Mouse (Mus musculus) embryonic facial prominence, embryonic 14.5 days (tissue): ENCODE results near the gene Nr5a2. TPM values are rescaled to one million over a fixed set of nuclear protein-coding genes. Genes with fewer than 3 reads are reported as not detected.

Experiments
- ATAC-seq: fragments of 200-750 bp; cut with Nextera tagmentation; 2 replicates; pipeline ENCODE4 v1.8.0; 2017; ENCODE audit warnings: low read depth, moderate number of reproducible peaks, moderate TSS enrichment
- DNase-seq: peaks from one replicate; pipeline ENCODE4 v3.0.0-alpha.2; 2015; ENCODE audit warnings: low spot score
- H3K27ac ChIP-seq: fragments of 300-500 bp; sonication (generic); replicated peaks from 2 replicates; pipeline ENCODE4 v1.5.1; 2014; ENCODE audit warnings: low read depth, mild to moderate bottlenecking, low read length, moderate library complexity
- H3K27me3 ChIP-seq: fragments of 300-500 bp; sonication (generic); replicated peaks from 2 replicates; pipeline ENCODE4 v1.6.1; 2014; ENCODE audit warnings: low read length; ENCODE audit not compliant: control insufficient read depth, insufficient read depth
- H3K36me3 ChIP-seq: fragments of 300-500 bp; sonication (generic); 2 replicates; pipeline ENCODE4 v1.6.1; 2014; ENCODE audit warnings: low read length, mixed read lengths; ENCODE audit not compliant: control insufficient read depth, insufficient read depth
- H3K4me1 ChIP-seq: fragments of 300-500 bp; sonication (generic); 2 replicates; pipeline ENCODE4 v1.6.1; 2014; ENCODE audit warnings: antibody characterized with exemption, low read length; ENCODE audit not compliant: control insufficient read depth, insufficient read depth
- H3K4me2 ChIP-seq: fragments of 300-500 bp; sonication (generic); 2 replicates; pipeline ENCODE4 v1.6.1; 2014; ENCODE audit warnings: low read depth, mild to moderate bottlenecking, low read length, moderate library complexity, mixed read lengths
- H3K4me3 ChIP-seq: fragments of 300-500 bp; sonication (generic); 2 replicates; pipeline ENCODE4 v1.5.1; 2014; ENCODE audit warnings: low read depth, mild to moderate bottlenecking, low read length
- H3K9ac ChIP-seq: fragments of 300-500 bp; sonication (generic); 2 replicates; pipeline ENCODE4 v1.6.1; 2014; ENCODE audit warnings: low read depth, mild to moderate bottlenecking, low read length, moderate library complexity, mixed read lengths
- H3K9me3 ChIP-seq: fragments of 300-500 bp; sonication (generic); 2 replicates; pipeline ENCODE4 v1.6.1; 2016; ENCODE audit warnings: low read length; ENCODE audit not compliant: control insufficient read depth
- WGBS: fragments of 180-500 bp; shearing (Covaris S2); extraction: QIAGEN DNeasy Blood & Tissue Kit; methylation state at CpG from one replicate; pipeline ENCODE4 v1.1.7; 2014; 5-methylcytosine and 5-hydroxymethylcytosine counted together
- polyA plus RNA-seq: library from polyadenylated mRNA; unstranded; fragments of >200 nt; fragmentation: Nextera tagmentation; extraction: Ambion mirVana; gene quantifications from 2 replicates; pipeline ENCODE4 v1.2.1, GENCODE M21; 2014

The Nr5a2 gene
- polyA plus RNA-seq, 1 experiment from 2014 or later: 1.3 TPM

DNA sequence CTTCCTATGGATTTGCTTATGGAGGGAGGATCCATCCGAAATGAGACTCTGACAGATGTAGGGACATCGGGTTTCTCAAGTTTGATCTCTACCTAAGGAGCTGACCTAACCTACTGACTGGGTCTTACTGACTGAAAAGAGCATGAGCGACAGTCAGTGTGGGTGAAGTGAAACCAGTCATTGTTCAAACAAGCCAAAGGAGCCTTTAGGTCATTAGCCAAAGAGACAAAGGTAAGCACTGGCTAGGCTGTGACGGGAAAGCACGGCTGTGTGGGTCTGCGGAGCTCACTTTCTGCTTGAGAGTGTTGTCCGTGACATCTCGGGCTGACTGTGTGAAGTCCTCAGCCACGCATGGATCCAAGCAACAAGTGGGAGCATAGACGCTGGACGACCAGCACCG lies 50.1 kb downstream of the Nr5a2 start:
- no peaks in the 10 kb centered on the region for H3K36me3 ChIP-seq
- ATAC-seq: no peak
- H3K9me3 ChIP-seq: no peaks in the 10 kb centered on the region
- DNase-seq: no peak
- H3K9ac ChIP-seq: no peak overlapping the region
- no peaks in the 10 kb centered on the region for H3K27me3 ChIP-seq
- H3K27ac ChIP-seq: no peak overlapping the region
- WGBS: 80% methylated on average over 12 of the region's 12 CpGs
- no peak overlapping the region for H3K4me2 ChIP-seq
- no peak overlapping the region for H3K4me3 ChIP-seq
- no peaks in the 10 kb centered on the region for H3K4me1 ChIP-seq

DNA sequence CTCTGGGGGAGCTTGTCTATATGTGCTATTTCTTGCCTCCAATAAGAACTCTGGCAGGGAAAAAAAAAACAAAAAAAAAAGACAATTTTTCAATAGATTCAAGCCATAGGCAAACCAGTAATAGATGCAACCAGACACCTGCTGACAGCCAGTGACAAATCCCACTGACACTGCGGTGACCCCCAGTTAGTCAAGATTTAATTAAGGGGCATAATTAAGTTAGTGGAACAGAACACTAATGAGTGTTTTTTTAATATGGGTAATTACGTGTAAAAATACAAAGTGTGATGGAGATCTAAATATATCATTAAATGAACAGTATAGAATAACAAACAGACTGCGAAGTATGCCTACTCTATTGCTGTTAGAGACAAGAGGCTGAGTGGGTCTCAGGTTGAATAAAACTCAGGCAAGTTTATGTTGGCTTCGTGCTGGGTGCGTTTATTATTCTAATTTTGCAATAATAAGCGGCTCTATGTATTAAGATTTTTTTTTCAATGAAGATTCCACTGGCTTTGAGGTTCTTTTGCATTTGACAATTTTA lies 50.7 kb downstream of the Nr5a2 start:
- WGBS: 77% methylated on average over 6 of the region's 6 CpGs

DNA sequence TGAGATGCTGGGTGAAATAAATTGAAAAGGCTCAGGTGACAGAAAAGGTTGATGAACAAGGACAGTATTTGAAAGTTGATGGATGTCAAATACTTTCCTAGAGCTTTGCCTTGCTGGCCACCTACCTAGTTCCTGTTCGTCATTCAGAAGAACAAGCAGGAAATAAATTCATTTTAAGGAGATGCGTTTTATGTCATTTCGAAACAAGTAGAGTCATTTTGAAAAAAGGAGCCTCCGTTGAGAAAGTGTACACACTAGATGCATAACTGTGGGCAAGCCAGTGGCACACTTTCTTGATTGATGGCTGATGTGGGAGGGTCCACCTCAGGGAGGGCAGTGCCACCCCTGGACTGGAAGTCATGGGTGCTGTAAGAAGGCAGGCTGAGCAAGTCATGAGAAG lies 62.1 kb downstream of the Nr5a2 start:
- Histone ChIP-seq H3K27ac (no peak overlapping the region), H3K4me2 (no peak overlapping the region), H3K9ac (no peak overlapping the region), H3K36me3 (no peaks in the 10 kb centered on the region), H3K4me3 (no peak overlapping the region), H3K9me3 (0 out of 2 replicates have a peak, but pooled peaks cover 6% of the 10 kb centered on the region), H3K4me1 (no peaks in the 10 kb centered on the region), H3K27me3 (no peaks in the 10 kb centered on the region)
- DNase-seq: no peak
- 92% methylated on average over 4 of the region's 4 CpGs for WGBS
- no peak for ATAC-seq

More for the DNA sequence above, 50.7 kb downstream of the Nr5a2 start:
- Histone ChIP-seq H3K9me3 (no peaks in the 10 kb centered on the region), H3K36me3 (no peaks in the 10 kb centered on the region), H3K4me3 (no peak overlapping the region), H3K27me3 (no peaks in the 10 kb centered on the region), H3K4me2 (no peak overlapping the region), H3K27ac (no peak overlapping the region), H3K4me1 (no peaks in the 10 kb centered on the region), H3K9ac (no peak overlapping the region)
- ATAC-seq (no peak), DNase-seq (no peak)

DNA sequence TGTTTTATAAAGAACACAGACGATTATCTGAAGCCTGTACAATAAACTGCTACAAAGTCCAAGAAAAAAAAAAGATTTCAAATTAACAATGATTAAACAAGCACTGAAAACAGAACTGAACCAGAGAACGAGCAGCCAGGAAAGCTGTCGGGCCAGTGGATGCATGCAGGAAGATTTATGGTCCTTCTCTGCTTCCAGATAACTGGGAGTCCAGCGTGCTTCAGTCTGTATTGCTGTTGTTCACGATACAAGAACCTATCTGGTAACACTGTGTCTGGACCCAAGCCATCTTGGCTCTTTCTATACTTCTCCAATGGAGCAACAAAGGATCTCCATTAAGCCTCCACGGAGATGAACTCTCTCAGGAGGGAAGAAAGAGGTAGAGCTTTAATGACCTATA lies 63.9 kb downstream of the Nr5a2 start:
- DNase-seq: no peak
- 67% methylated on average over 6 of the region's 6 CpGs for WGBS
- ATAC-seq: no peak
- Histone ChIP-seq H3K4me1 (no peaks in the 10 kb centered on the region), H3K36me3 (no peaks in the 10 kb centered on the region), H3K27ac (no peak overlapping the region), H3K9ac (no peak overlapping the region), H3K4me2 (no peak overlapping the region), H3K9me3 (0 out of 2 replicates have a peak, but pooled peaks cover 3% of the 10 kb centered on the region), H3K27me3 (no peaks in the 10 kb centered on the region), H3K4me3 (no peak overlapping the region)

DNA sequence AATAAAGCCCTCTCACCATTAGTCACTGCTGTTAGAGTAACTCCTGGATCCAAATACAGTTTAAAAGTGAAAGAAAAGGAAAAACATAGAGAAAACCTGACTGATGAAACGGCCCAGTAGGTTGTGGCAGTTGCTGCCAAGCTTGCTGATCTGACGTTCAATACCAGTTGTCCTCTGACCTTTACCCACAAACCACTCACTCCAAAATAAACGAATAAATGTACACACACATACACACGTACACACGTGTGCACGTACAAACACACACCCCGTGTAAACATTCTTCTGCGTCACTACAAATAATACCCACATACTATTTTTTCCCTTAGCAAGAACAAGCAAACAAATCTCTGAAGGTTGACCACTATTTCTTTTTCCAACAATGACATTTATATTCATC lies 64.4 kb downstream of the Nr5a2 start:
- WGBS: 84% methylated on average over 8 of the region's 8 CpGs
- Histone ChIP-seq H3K27me3 (no peaks in the 10 kb centered on the region), H3K9me3 (no peaks in the 10 kb centered on the region), H3K36me3 (no peaks in the 10 kb centered on the region), H3K4me2 (no peak overlapping the region), H3K4me1 (no peaks in the 10 kb centered on the region), H3K27ac (no peak overlapping the region), H3K4me3 (no peak overlapping the region), H3K9ac (no peak overlapping the region)
- ATAC-seq (no peak), DNase-seq (no peak)

DNA sequence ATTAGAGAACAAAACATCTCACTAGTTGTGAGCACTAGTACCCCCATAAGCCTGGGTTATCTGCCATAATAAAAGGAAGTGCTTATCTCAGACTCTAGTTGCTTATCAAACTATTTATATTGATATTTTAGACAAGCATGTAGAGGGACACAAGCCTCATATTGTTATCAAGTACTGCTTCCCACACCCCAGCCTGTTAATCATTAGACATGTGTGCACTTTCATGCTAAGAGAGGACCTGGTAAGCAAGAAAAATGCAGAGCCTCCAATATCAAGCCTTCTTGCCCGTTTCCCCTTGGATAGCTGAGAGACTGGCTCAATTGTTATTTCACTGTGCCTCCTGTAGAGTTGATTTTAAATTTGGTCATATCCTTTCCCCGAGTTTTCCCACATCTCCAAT lies 65.5 kb downstream of the Nr5a2 start:
- ATAC-seq (no peak), DNase-seq (no peak)
- Histone ChIP-seq H3K27ac (no peak overlapping the region), H3K27me3 (no peaks in the 10 kb centered on the region), H3K9ac (no peak overlapping the region), H3K4me2 (no peak overlapping the region), H3K9me3 (no peaks in the 10 kb centered on the region), H3K4me1 (no peaks in the 10 kb centered on the region), H3K4me3 (no peak overlapping the region), H3K36me3 (no peaks in the 10 kb centered on the region)
- whole genome bisulfite sequencing: 55% methylated on average over 2 of the region's 2 CpGs

DNA sequence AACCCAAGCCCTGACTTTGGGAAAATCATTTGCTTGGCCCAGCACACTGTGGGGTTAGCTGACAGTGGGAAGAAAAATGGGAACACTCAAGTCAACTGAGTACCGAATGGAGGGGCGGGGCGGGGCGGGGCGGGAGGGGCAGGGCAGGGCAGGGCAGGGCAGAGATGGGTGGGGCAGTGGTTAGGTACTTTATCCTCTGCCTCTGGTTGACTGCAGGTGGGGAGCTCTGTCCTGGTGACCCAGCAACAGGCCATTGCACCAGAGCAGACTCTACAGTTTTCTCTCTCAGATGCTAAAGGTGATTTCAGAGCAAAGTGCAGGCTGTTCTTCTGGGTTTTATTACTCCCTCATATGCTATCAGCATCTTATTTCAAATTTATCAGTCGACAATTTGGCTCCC lies 67.1 kb downstream of the Nr5a2 start:
- no peak for DNase-seq
- ATAC-seq: no peak
- Histone ChIP-seq H3K9ac (no peak overlapping the region), H3K27ac (no peak overlapping the region), H3K4me1 (no peaks in the 10 kb centered on the region), H3K36me3 (no peaks in the 10 kb centered on the region), H3K9me3 (no peaks in the 10 kb centered on the region), H3K27me3 (no peaks in the 10 kb centered on the region), H3K4me3 (no peak overlapping the region), H3K4me2 (no peak overlapping the region)
- 85% methylated on average over 6 of the region's 6 CpGs for WGBS

DNA sequence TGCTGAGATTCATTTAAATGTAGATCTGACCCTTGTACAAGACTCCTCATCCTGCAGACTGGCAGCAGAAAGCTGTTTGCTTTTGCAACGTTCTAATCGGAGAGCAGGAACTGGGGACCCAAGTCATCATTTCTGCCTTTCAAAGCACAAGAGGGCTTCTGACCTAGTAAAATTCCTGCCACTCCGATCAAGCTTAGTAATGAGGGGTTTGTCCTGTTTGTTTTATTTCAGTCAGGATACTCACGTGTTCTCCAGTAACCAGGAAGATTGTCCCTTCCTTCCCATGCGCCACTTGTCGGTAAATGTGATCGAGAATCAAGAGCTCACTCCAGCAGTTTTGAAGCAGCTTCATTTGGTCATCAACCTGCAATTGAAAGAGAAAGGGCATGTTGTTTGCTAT lies 69.8 kb downstream of the Nr5a2 start:
- no peaks in the 10 kb centered on the region for H3K4me1 ChIP-seq
- H3K36me3 ChIP-seq: no peaks in the 10 kb centered on the region
- no peak overlapping the region for H3K4me3 ChIP-seq
- no peak overlapping the region for H3K4me2 ChIP-seq
- H3K27ac ChIP-seq: no peak overlapping the region
- no peak overlapping the region for H3K9ac ChIP-seq
- WGBS: 75% methylated on average over 7 of the region's 7 CpGs
- ATAC-seq (no peak), DNase-seq (no peak)
- no peaks in the 10 kb centered on the region for H3K9me3 ChIP-seq
- no peaks in the 10 kb centered on the region for H3K27me3 ChIP-seq

DNA sequence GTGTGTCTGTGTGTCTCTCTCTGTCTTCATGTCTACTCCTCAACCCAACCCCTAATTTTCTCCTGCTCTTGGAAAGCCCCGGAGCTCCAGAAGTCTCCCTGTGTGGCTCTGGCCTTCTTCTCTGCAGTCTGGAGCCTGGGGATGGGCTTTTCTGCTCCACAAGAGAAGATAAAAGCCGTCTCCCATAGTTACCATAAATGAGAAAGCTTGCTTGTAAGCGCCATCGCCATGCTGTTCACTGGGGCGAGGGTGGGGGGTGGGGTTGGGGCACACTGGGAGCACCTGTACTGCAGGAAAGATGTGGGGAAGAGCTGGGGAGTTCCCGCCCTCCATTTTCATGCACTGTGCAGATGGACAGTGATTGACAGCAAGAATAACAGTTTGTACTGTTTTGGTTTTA lies 71.5 kb downstream of the Nr5a2 start:
- ATAC-seq (no peak), DNase-seq (no peak)
- H3K9ac ChIP-seq: no peak overlapping the region
- H3K4me2 ChIP-seq: no peak overlapping the region
- no peak overlapping the region for H3K4me3 ChIP-seq
- no peak overlapping the region for H3K27ac ChIP-seq
- no peaks in the 10 kb centered on the region for H3K36me3 ChIP-seq
- H3K27me3 ChIP-seq: no peaks in the 10 kb centered on the region
- H3K9me3 ChIP-seq: no peaks in the 10 kb centered on the region
- WGBS: 62% methylated on average over 6 of the region's 6 CpGs
- H3K4me1 ChIP-seq: no peaks in the 10 kb centered on the region
